Mouse (Mus musculus) lung, adult 2 months (tissue): ENCODE results near the gene Dnah1.

Source experiments
- CTCF ChIP-seq: fragments of 200-500 bp; IDR thresholded peaks from 2 replicates; pipeline ENCODE4 v1.5.1; 2011; ENCODE audit warnings: mild to moderate bottlenecking, low read length, control low read depth; ENCODE audit not compliant: insufficient read depth
- POLR2A ChIP-seq: fragments of 200-500 bp; IDR thresholded peaks from 2 replicates; pipeline ENCODE4 v1.6.1; 2011; ENCODE audit warnings: low read depth, mild to moderate bottlenecking, control low read depth, low read length, borderline replicate concordance; ENCODE audit errors: extremely low read depth

DNA sequence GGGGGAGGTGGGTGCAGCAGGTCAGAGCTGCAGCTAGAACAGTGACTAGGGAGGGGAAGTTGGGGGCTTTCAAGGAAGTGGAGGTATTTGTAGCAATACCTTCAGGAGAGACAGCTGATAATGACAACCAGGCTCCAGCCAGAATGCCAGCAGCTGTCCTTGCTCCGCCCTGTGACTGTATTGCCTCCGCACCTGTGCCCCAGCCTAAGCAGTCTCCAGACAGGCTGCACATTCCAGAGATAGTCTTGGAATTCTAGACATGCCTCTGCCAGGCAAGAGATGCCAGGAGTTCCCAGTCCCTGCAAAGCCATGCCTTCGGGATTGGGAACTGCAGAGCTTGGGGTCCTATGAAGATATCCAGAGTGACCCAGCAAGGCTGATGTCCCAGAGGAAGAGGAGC lies 111.2 kb downstream of the Dnah1 start:
- TF ChIP-seq CTCF (no peak), POLR2A (no peak)
